Mouse (Mus musculus) hindbrain, embryonic 12.5 days (tissue): ENCODE data around the gene Aqp5. TPM values are rescaled to one million over a fixed set of nuclear protein-coding genes. Genes with fewer than 3 reads are reported as not detected.

ENCODE experiments used
- ATAC-seq: fragments of 200-750 bp; cut with Nextera tagmentation; 2 replicates; pipeline ENCODE4 v1.8.0; 2017; ENCODE audit warnings: moderate TSS enrichment; ENCODE audit not compliant: low FRiP score
- H3K27ac ChIP-seq: fragments of 300-500 bp; sonication (generic); 2 replicates; pipeline ENCODE4 v1.5.1; 2016; ENCODE audit warnings: mild to moderate bottlenecking
- H3K27me3 ChIP-seq: fragments of 300-500 bp; sonication (generic); 2 replicates; pipeline ENCODE4 v1.6.1; 2016; ENCODE audit warnings: mild to moderate bottlenecking
- H3K36me3 ChIP-seq: fragments of 300-500 bp; sonication (generic); 2 replicates; pipeline ENCODE4 v1.6.1; 2016; ENCODE audit warnings: mild to moderate bottlenecking
- H3K4me1 ChIP-seq: fragments of 300-500 bp; sonication (generic); 2 replicates; pipeline ENCODE4 v1.6.1; 2016
- H3K4me2 ChIP-seq: fragments of 300-500 bp; sonication (generic); replicated peaks from 2 replicates; pipeline ENCODE4 v1.6.1; 2016; ENCODE audit warnings: mild to moderate bottlenecking
- H3K4me3 ChIP-seq: fragments of 300-500 bp; sonication (generic); 2 replicates; pipeline ENCODE4 v1.5.1; 2016; ENCODE audit warnings: mild to moderate bottlenecking
- H3K9ac ChIP-seq: fragments of 300-500 bp; sonication (generic); 2 replicates; pipeline ENCODE4 v1.6.1; 2016; ENCODE audit warnings: mild to moderate bottlenecking, moderate library complexity
- H3K9me3 ChIP-seq: fragments of 300-500 bp; sonication (generic); replicated peaks from 2 replicates; pipeline ENCODE4 v1.6.1; 2016; ENCODE audit warnings: mild to moderate bottlenecking
- WGBS: fragments of 180-500 bp; shearing (Covaris S2); methylation state at CpG from one replicate; pipeline ENCODE4 v1.1.7; 2016; 5-methylcytosine and 5-hydroxymethylcytosine counted together
- polyA plus RNA-seq: library from polyadenylated mRNA; unstranded; fragments of >200 nt; fragmentation: Nextera tagmentation; extraction: Ambion mirVana; gene quantifications from 2 replicates; pipeline ENCODE4 v1.2.1, GENCODE M21; 2016

The Aqp5 gene
- polyA plus RNA-seq, 1 experiment from 2014 or later: 2.4 TPM

- H3K9me3 ChIP-seq: 0 out of 2 replicates have a peak, but pooled peaks cover 3% of the 10 kb centered on the region
- whole genome bisulfite sequencing: 24% methylated on average over 12 of the region's 12 CpGs
- H3K9ac ChIP-seq: no peak overlapping the region
- H3K4me2 ChIP-seq: 0 out of 2 replicates have a peak overlapping the region, but pooled peaks have one; percentile 4
- peaks cover 3% of the 10 kb centered on the region; the same call in 1 of the 2 replicates for H3K36me3 ChIP-seq
- no peak overlapping the region for H3K4me3 ChIP-seq
- H3K27me3 ChIP-seq: peaks cover 10% of the 10 kb centered on the region; the same call in 1 of the 2 replicates
- 0 out of 2 replicates have a peak overlapping the region, but pooled peaks have one; percentile 17 for H3K27ac ChIP-seq
- H3K4me1 ChIP-seq: peaks cover 22% of the 10 kb centered on the region
- ATAC-seq: no peak
Observed at GRCm38 (mm10) chr15:99614753-99615152, 24.2 kb downstream of the Aqp5 start.

DNA sequence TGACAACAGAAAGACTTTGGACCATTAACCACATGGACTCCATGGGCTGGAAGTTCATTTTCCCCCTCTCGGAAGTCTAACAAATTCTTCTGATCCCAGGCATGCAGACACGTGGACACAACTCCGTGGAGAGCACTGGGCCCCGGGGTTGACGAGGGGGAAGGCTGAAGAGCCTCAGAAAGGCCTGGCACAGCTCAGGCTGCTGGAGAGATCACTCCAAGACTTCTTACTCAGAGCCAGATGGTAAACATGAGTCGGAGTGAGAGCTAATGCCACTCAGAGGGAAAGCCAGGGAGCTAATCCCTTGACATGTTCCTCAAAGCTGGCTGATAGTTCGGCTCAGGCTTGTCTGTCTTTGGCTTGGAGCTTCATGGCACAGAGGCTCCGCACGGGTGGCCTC lies 24.7 kb downstream of the Aqp5 start:
- no peak overlapping the region for H3K9ac ChIP-seq
- H3K4me1 ChIP-seq: peaks cover 22% of the 10 kb centered on the region
- ATAC-seq: no peak
- no peak overlapping the region for H3K27ac ChIP-seq
- H3K4me3 ChIP-seq: no peak overlapping the region
- H3K4me2 ChIP-seq: 0 out of 2 replicates have a peak overlapping the region, but pooled peaks have one; percentile 4
- WGBS: 60% methylated on average over 9 of the region's 9 CpGs
- H3K9me3 ChIP-seq: 0 out of 2 replicates have a peak, but pooled peaks cover 3% of the 10 kb centered on the region
- H3K27me3 ChIP-seq: peaks cover 10% of the 10 kb centered on the region; the same call in 1 of the 2 replicates
- H3K36me3 ChIP-seq: peaks cover 5% of the 10 kb centered on the region; the same call in 1 of the 2 replicates

DNA sequence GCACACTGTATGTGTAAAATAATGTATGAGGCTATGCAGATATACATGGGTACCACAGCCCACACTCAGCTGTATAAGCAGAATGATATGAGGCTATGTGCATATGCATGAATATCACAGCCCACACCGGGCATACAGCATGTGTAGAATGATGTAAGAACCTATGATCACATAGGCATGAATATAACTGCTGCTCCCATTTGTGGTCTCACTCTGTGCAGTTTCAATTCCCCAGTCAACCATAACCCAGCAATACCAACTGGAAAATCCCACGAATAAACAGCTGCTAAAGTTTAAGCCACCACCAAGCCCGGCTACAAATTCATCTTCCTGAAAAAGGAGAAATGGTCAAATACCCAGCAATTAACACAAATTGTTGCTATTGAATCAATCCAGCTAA lies 28.0 kb downstream of the Aqp5 start:
- Histone ChIP-seq H3K27ac (no peak overlapping the region), H3K36me3 (peaks cover 28% of the 10 kb centered on the region), H3K27me3 (peaks cover 6% of the 10 kb centered on the region; the same call in 1 of the 2 replicates)

DNA sequence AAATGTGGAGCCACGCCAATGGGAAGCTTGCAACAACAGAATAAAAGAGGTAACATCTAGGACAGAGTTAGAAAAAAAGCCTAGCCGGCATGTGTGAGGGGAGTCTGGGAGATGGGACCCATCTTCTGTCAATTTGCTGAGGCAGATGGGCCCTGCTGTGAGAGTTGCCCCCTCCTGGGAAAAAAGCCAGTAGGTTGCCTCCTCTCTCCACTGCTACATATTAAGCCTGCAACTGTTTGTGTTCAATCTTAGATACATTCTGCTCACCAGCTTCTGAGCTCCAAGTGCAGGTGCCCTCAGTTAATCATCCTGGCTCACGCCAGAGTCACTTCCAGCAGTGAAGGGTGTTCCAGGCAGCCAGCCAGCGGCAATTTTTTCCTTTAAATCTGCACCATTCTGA lies 29.2 kb downstream of the Aqp5 start:
- Histone ChIP-seq H3K4me2 (no peak overlapping the region), H3K9ac (no peak overlapping the region), H3K27ac (peak overlapping the region; percentile 52; the same call in 1 of the 2 replicates), H3K4me3 (no peak overlapping the region), H3K36me3 (peaks cover 39% of the 10 kb centered on the region), H3K9me3 (no peaks in the 10 kb centered on the region), H3K27me3 (0 out of 2 replicates have a peak, but pooled peaks cover 3% of the 10 kb centered on the region), H3K4me1 (peaks cover 8% of the 10 kb centered on the region)
- 82% methylated on average over 4 of the region's 4 CpGs for WGBS
- no peak for ATAC-seq

More for the DNA sequence above, 28.0 kb downstream of the Aqp5 start:
- ATAC-seq: no peak
- no peak overlapping the region for H3K4me3 ChIP-seq
- H3K9me3 ChIP-seq: no peaks in the 10 kb centered on the region
- H3K9ac ChIP-seq: no peak overlapping the region
- H3K4me2 ChIP-seq: no peak overlapping the region
- H3K4me1 ChIP-seq: peaks cover 12% of the 10 kb centered on the region
- WGBS: 94% methylated on average over 3 of the region's 3 CpGs

GRCm38 (mm10) chr15:99622063-99622462 lies 31.5 kb downstream of the Aqp5 start:
- Histone ChIP-seq H3K9me3 (no peaks in the 10 kb centered on the region), H3K4me3 (no peak overlapping the region), H3K36me3 (peaks cover 61% of the 10 kb centered on the region), H3K27me3 (no peaks in the 10 kb centered on the region), H3K4me1 (no peaks in the 10 kb centered on the region), H3K27ac (no peak overlapping the region), H3K9ac (no peak overlapping the region), H3K4me2 (no peak overlapping the region)
- no peak for ATAC-seq
- WGBS: 92% methylated on average over 7 of the region's 11 CpGs

DNA sequence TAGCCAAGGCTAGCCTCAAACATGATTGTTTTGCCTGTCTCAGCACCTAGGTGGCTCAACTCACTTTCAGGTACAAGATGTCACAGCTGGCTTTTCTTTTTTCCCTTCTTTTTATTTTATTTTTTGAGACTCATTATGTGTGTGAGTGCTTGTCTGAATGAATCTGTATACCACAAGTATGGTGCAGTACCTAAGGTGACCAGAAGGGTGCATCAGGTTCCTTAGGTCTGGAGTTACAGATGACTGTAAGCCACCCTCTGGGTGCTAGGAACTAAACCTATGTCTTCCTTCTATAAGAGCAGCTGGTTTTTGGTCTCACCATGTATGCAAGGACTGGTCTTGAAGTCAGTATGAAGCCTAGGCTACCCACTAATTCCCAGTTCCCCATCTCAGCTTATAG lies 41.0 kb downstream of the Aqp5 start:
- Histone ChIP-seq H3K4me1 (peaks cover 5% of the 10 kb centered on the region; the same call in 1 of the 2 replicates), H3K36me3 (peaks cover 84% of the 10 kb centered on the region)

GRCm38 (mm10) chr15:99634702-99635101 lies 44.1 kb downstream of the Aqp5 start:
- Histone ChIP-seq H3K4me3 (no peak overlapping the region), H3K27ac (no peak overlapping the region), H3K9ac (no peak overlapping the region), H3K36me3 (peaks cover 82% of the 10 kb centered on the region), H3K9me3 (0 out of 2 replicates have a peak, but pooled peaks cover 3% of the 10 kb centered on the region), H3K4me2 (no peak overlapping the region), H3K4me1 (peaks cover 15% of the 10 kb centered on the region; the same call in 1 of the 2 replicates), H3K27me3 (no peaks in the 10 kb centered on the region)
- 95% methylated on average over 7 of the region's 7 CpGs for WGBS
- no peak for ATAC-seq

More for the DNA sequence above, 41.0 kb downstream of the Aqp5 start:
- Histone ChIP-seq H3K4me3 (no peak overlapping the region), H3K27me3 (no peaks in the 10 kb centered on the region), H3K9ac (no peak overlapping the region), H3K9me3 (0 out of 2 replicates have a peak, but pooled peaks cover 3% of the 10 kb centered on the region), H3K4me2 (no peak overlapping the region), H3K27ac (no peak overlapping the region)
- ATAC-seq: no peak

DNA sequence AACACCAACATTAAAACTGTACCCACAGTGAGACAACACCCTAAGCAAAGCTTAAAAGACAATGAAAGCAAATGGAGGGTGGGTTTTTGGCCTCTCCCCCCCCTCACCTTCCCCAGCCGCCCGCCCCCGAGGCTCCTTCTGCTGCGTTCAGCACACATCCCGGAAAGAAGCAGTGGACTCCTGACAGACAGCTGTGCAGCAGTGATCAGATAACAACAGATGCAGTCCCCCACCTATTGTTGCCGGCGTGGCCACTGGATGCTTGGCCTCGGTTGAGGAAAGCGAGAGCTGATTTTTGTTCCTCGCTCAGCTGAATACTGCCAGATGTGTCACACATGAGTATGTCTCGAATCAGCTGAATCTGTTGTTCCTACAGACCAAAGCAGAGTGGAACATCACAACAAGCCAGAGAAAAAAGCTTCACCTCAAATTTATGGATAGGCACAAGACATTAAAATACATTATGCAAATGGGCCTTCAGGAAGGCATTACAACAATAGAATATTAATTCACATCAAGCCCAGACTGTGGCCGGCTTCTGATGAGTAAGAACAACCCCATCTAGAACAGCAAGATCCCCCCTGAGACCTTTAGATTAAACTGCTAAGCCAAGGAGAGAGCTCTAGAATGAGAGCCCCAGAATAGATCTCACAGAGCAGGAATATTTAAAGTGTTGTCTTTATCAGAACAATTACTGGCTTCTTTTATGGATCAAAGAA lies 47.0 kb downstream of the Aqp5 start:
- Histone ChIP-seq H3K4me2 (peak overlapping the region; percentile 8; the same call in 1 of the 2 replicates), H3K4me1 (peaks cover 17% of the 10 kb centered on the region), H3K9me3 (no peaks in the 10 kb centered on the region), H3K27me3 (no peaks in the 10 kb centered on the region), H3K9ac (no peak overlapping the region), H3K36me3 (peaks cover 67% of the 10 kb centered on the region), H3K4me3 (no peak overlapping the region), H3K27ac (peak overlapping the region; percentile 89)
- 50% methylated on average over 12 of the region's 12 CpGs for WGBS
- ATAC-seq: peak; percentile 66; the same call in 1 of the 2 replicates

GRCm38 (mm10) chr15:99638124-99638485 lies 47.5 kb downstream of the Aqp5 start:
- 77% methylated on average over 5 of the region's 5 CpGs for WGBS
- no peak overlapping the region for H3K4me3 ChIP-seq
- H3K27ac ChIP-seq: peak overlapping the region; percentile 89
- peaks cover 19% of the 10 kb centered on the region for H3K4me1 ChIP-seq
- ATAC-seq: 0 out of 2 replicates have a peak, but pooled peaks have one; percentile 67
- H3K4me2 ChIP-seq: no peak overlapping the region
- peaks cover 64% of the 10 kb centered on the region for H3K36me3 ChIP-seq
- H3K9me3 ChIP-seq: no peaks in the 10 kb centered on the region
- H3K9ac ChIP-seq: no peak overlapping the region
- H3K27me3 ChIP-seq: no peaks in the 10 kb centered on the region

- peak overlapping the region; percentile 36; the same call in 1 of the 2 replicates for H3K9ac ChIP-seq
- no peaks in the 10 kb centered on the region for H3K9me3 ChIP-seq
- no peaks in the 10 kb centered on the region for H3K27me3 ChIP-seq
- H3K4me3 ChIP-seq: no peak overlapping the region
- peaks cover 44% of the 10 kb centered on the region for H3K4me1 ChIP-seq
- 66% methylated on average over 6 of the region's 6 CpGs for WGBS
- no peak overlapping the region for H3K4me2 ChIP-seq
- H3K36me3 ChIP-seq: peaks cover 29% of the 10 kb centered on the region
- peak overlapping the region; percentile 70 for H3K27ac ChIP-seq
- no peak for ATAC-seq
Observed at GRCm38 (mm10) chr15:99642622-99643021, 52.0 kb downstream of the Aqp5 start.

GRCm38 (mm10) chr15:99643832-99644231 lies 53.2 kb downstream of the Aqp5 start:
- Histone ChIP-seq H3K4me1 (peaks cover 50% of the 10 kb centered on the region), H3K4me3 (no peak overlapping the region), H3K9me3 (no peaks in the 10 kb centered on the region), H3K27ac (peak overlapping the region; percentile 62), H3K4me2 (no peak overlapping the region), H3K36me3 (peaks cover 23% of the 10 kb centered on the region), H3K9ac (no peak overlapping the region), H3K27me3 (no peaks in the 10 kb centered on the region)
- no peak for ATAC-seq
- 79% methylated on average over 10 of the region's 10 CpGs for WGBS
